ENCODE assay signal across 8 mouse cellular contexts in the genomic region with DNA sequence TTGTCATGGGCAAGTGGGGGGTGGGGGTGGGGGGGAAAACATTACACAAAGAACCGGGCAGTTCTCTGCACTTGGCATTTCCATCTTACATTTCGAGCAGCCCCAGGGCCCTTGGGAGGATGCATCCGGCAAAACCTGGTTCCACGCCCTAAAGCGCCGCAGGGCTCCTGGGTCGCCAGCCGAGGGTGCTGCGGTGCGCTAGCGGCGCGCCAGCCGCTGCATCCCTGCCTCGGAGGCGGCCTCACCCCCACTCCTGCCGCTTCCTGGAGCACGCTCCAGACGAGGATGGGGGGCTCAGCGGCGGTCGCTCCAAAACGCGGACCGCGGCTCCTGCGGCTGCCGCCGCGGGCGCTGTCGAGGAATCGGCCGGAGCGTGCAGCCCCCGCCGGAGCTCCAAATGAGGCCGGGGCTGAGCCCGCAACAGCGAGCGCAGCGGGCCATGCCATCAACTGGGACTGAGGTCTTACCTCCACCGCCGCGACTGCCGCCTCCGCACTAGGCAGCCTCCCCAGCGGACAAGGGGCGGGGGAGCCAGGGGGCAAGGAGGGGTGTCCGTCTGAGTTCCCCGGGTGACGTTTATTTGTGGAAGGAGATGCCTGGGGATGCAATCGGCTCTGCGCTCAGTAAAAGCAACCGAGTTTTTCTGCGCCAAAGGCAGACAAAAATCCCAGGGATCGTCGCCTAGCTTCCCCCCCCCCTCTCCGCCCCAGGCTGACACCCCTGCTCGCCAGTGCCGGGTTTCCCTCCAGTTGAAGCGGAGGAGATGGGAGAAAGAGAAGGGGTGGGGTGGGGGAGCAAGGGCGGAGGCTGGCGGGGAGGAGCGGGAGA. TPM values are rescaled to one million over a fixed set of nuclear protein-coding genes. Genes with fewer than 3 reads are reported as not detected.
DNase-seq lines count a peak whose midpoint lies in the region; ATAC-seq and TF ChIP-seq lines count a peak whose summit lies in the region.

No protein-coding gene starts in this region.

- DNase-seq in 3T3-L1 (ENCODE audit: low read depth, low spot score) (peak; percentile 16), ZHBTc4 (ENCODE audit: low read depth, low spot score) (peak; percentile 98)
- DNase-seq in embryo, embryonic 11 days = peak; percentile 77
- DNase-seq in heart, adult 2 months = peak; percentile 81 to 83
- DNase-seq in kidney, adult 18-20 months = peak; percentile 71
- peak; percentile 71 for DNase-seq in liver, embryonic 11.5 days (ENCODE audit: low spot score)
- DNase-seq in neural tube, embryonic 11.5 days (ENCODE audit: low spot score) = peak; percentile 76
- DNase-seq in testis, postnatal 14 days (ENCODE audit: low spot score) = peak; percentile 34

- H3K79me2 ChIP-seq in heart, adult 2 months (replicated peaks; ENCODE audit: control insufficient read depth, insufficient read depth, low read length) = peaks cover 6% of the 10 kb centered on the region

- peak overlapping the region; percentile 62 for H3K4me3 ChIP-seq in heart, adult 2 months
- H3K4me3 ChIP-seq in liver, embryonic 11.5 days (ENCODE audit: low read depth, low read length) = peak overlapping the region; percentile 78
- peak overlapping the region; percentile 66 for H3K4me3 ChIP-seq in neural tube, embryonic 11.5 days (ENCODE audit: low read depth, low read length)

- peaks cover 16% of the 10 kb centered on the region for H3K36me3 ChIP-seq in heart, adult 2 months (ENCODE audit: control insufficient read depth, insufficient read depth, low read length)
- H3K36me3 ChIP-seq in liver, embryonic 11.5 days (ENCODE audit: control insufficient read depth, insufficient read depth, low read length) = no peaks in the 10 kb centered on the region
- no peaks in the 10 kb centered on the region for H3K36me3 ChIP-seq in neural tube, embryonic 11.5 days (ENCODE audit: control insufficient read depth, insufficient read depth, low read length)

- peak overlapping the region; percentile 99 for H3K27ac ChIP-seq in heart, adult 2 months
- no peak overlapping the region; the same call in 1 of the 2 replicates for H3K27ac ChIP-seq in liver, embryonic 11.5 days (ENCODE audit: low read depth, low read length)
- H3K27ac ChIP-seq in neural tube, embryonic 11.5 days (ENCODE audit: low read depth, low read length) = peak overlapping the region; percentile 88

- H3K9ac ChIP-seq in heart, adult 2 months (ENCODE audit: low read depth, low read length) = peak overlapping the region; percentile 88
- H3K9ac ChIP-seq in liver, embryonic 11.5 days (ENCODE audit: low read depth, low read length) = peak overlapping the region; percentile 85
- H3K9ac ChIP-seq in neural tube, embryonic 11.5 days (ENCODE audit: low read length) = peak overlapping the region; percentile 77

- TF ChIP-seq POLR2A in heart, adult 2 months (IDR thresholded peaks at IDR 0.05; ENCODE audit: insufficient read depth, low read depth, low read length) = no peak

- H3K4me2 ChIP-seq in liver, embryonic 11.5 days = peak overlapping the region; percentile 99
- H3K4me2 ChIP-seq in neural tube, embryonic 11.5 days (ENCODE audit: low read depth) = peak overlapping the region; percentile 85

- no peaks in the 10 kb centered on the region for H3K9me3 ChIP-seq in liver, embryonic 11.5 days (ENCODE audit: control insufficient read depth, low read length)
- no peaks in the 10 kb centered on the region for H3K9me3 ChIP-seq in neural tube, embryonic 11.5 days (ENCODE audit: control insufficient read depth, low read length)

- peak; percentile 13; the same call in 1 of the 2 replicates for ATAC-seq in liver, embryonic 11.5 days (replicated peaks; ENCODE audit: low FRiP score)
- peak; percentile 27 for ATAC-seq in neural tube, embryonic 11.5 days (ENCODE audit: insufficient read depth, low FRiP score, low TSS enrichment)

- intact Hi-C loops in heart, adult 2 months (cut with DNase I) = loop anchor here (1.0 to 5.0 kb wide), 7 partner anchors 19 to 273 kb away; no protein-coding TSS in a partner anchor

- WGBS in heart, adult 2 months = under 1% methylated on average over 61 of the region's 65 CpGs
- under 1% methylated on average over 65 of the region's 65 CpGs for WGBS in liver, embryonic 11.5 days
- under 1% methylated on average over 61 of the region's 65 CpGs for WGBS in neural tube, embryonic 11.5 days

- no peak for TF ChIP-seq EP300 in heart, adult 2 months (IDR thresholded peaks at IDR 0.05; ENCODE audit: insufficient read depth, low read depth, low read length)

- peak; percentile 55 for TF ChIP-seq CTCF in heart, adult 2 months (IDR thresholded peaks at IDR 0.05)

- H3K27me3 ChIP-seq in heart, adult 2 months (ENCODE audit: control insufficient read depth, insufficient read depth, low read length) = no peaks in the 10 kb centered on the region
- H3K27me3 ChIP-seq in liver, embryonic 11.5 days (replicated peaks; ENCODE audit: control insufficient read depth, insufficient read depth, low read length) = peaks cover 36% of the 10 kb centered on the region
- H3K27me3 ChIP-seq in neural tube, embryonic 11.5 days (ENCODE audit: control insufficient read depth, insufficient read depth, low read length) = peaks cover 3% of the 10 kb centered on the region; the same call in 1 of the 2 replicates

- no peaks in the 10 kb centered on the region; the same call in 1 of the 2 replicates for H3K4me1 ChIP-seq in heart, adult 2 months (ENCODE audit: control insufficient read depth, insufficient read depth, low read length)
- H3K4me1 ChIP-seq in liver, embryonic 11.5 days (replicated peaks; ENCODE audit: control insufficient read depth, insufficient read depth, low read length) = peaks cover 15% of the 10 kb centered on the region
- peaks cover 4% of the 10 kb centered on the region; the same call in 1 of the 2 replicates for H3K4me1 ChIP-seq in neural tube, embryonic 11.5 days (ENCODE audit: control insufficient read depth, insufficient read depth, low read length)

RNA-seq across cellular contexts. Expression of gene Socs2, which starts 1.2 kb away (rescaled TPM):
- 10 to 100 TPM; 49.9 to 62.4 TPM for total RNA-seq in heart, adult 2 months (2021)
- 30.5 and 37.7 TPM in 2 replicates for polyA plus RNA-seq in heart, adult 2 months (2012; rRNA removed)
- polyA plus RNA-seq in liver, embryonic 11.5 days (2014; fragmentation: Nextera tagmentation; extraction: Ambion mirVana) = 19.4 and 21.1 TPM in 2 replicates
- polyA plus RNA-seq in neural tube, embryonic 11.5 days (2014; fragmentation: Nextera tagmentation; extraction: Ambion mirVana) = 45.0 and 46.0 TPM in 2 replicates

Comparison
In these comparisons a context has a peak if more than half of its experiments do, and no peak if none do; other contexts are left out.
1. DNase-seq: peak in every context shown above with its lines; median percentile 98 in ZHBTc4; 82 in heart, adult 2 months; 77 in embryo, embryonic 11 days; 76 in neural tube, embryonic 11.5 days; 71 in kidney, adult 18-20 months; 71 in liver, embryonic 11.5 days; 34 in testis, postnatal 14 days; 16 in 3T3-L1.